Mouse (Mus musculus): Measurements from ENCODE around the gene Sept1. TPM values are rescaled to one million over a fixed set of nuclear protein-coding genes. Genes with fewer than 3 reads are reported as not detected.
A peak's percentile ranks its signal among the peaks of the same experiment; 100 is the strongest.
"Not testable (repeated sequence)": the region's sequence is repeated elsewhere in the genome, so short reads cannot be mapped to it uniquely, and the experiment has no call there.

Sept1 gene
- total RNA-seq, 2 experiments from 2014 or later, result 7.5 to 18.8 TPM

- DNase-seq, result no peak
- intact Hi-C loops (cut with DNase I), result no loop called here
Measured at GRCm38 (mm10) chr7:127255965-127256364, 23.0 kb upstream of the Sept1 start.

- intact Hi-C loops (cut with DNase I), result no loop called here
- no peak for DNase-seq
Measured at GRCm38 (mm10) chr7:127255008-127255407, 22.1 kb upstream of the Sept1 start.

GRCm38 (mm10) chr7:127253821-127254769 is 21.2 kb upstream of the Sept1 start:
- intact Hi-C loops (cut with DNase I), result no loop called here
- DNase-seq, result peak; percentile 96 to 97

GRCm38 (mm10) chr7:127253341-127253740 is 20.4 kb upstream of the Sept1 start:
- no peak for DNase-seq
- intact Hi-C loops (cut with DNase I), result no loop called here

GRCm38 (mm10) chr7:127252414-127252813 is 19.5 kb upstream of the Sept1 start:
- intact Hi-C loops (cut with DNase I), result no loop called here
- DNase-seq, result no peak

GRCm38 (mm10) chr7:127250511-127250910 is 17.6 kb upstream of the Sept1 start:
- intact Hi-C loops (cut with DNase I), result not testable (repeated sequence)

GRCm38 (mm10) chr7:127244658-127245510 is 12.0 kb upstream of the Sept1 start:
- intact Hi-C loops (cut with DNase I), result no loop called here
- no peak for DNase-seq

More at GRCm38 (mm10) chr7:127250511-127250910, 17.6 kb upstream of the Sept1 start:
- DNase-seq, result not testable (repeated sequence)

GRCm38 (mm10) chr7:127243870-127244657 is 11.1 kb upstream of the Sept1 start, which contains the start of gene Zfp771:
Gene Zfp771, plus strand, starts transcription at chr7:127244274.
- DNase-seq, result peak; percentile 96 to 97
- intact Hi-C loops (cut with DNase I), result no loop called here

GRCm38 (mm10) chr7:127243361-127243867 is 10.5 kb upstream of the Sept1 start:
- no peak for DNase-seq
- intact Hi-C loops (cut with DNase I), result no loop called here

GRCm38 (mm10) chr7:127234777-127235176 is 1.8 kb upstream of the Sept1 start:
- no peak for DNase-seq
- intact Hi-C loops (cut with DNase I), result no loop called here

- intact Hi-C loops (cut with DNase I), result no loop called here
- no peak for DNase-seq
Measured at GRCm38 (mm10) chr7:127233765-127234164, 835 bp upstream of the Sept1 start.

- intact Hi-C loops (cut with DNase I), result no loop called here
- no peak for DNase-seq
Measured at GRCm38 (mm10) chr7:127233368-127233749, 429 bp upstream of the Sept1 start.

GRCm38 (mm10) chr7:127231826-127232621 is 906 bp downstream of the Sept1 start:
- no peak for DNase-seq
- intact Hi-C loops (cut with DNase I), result no loop called here

- no peak for DNase-seq
- intact Hi-C loops (cut with DNase I), result no loop called here
Measured at GRCm38 (mm10) chr7:127231376-127231775, 1.6 kb downstream of the Sept1 start.

GRCm38 (mm10) chr7:127228615-127229303 is 4.2 kb downstream of the Sept1 start:
- intact Hi-C loops (cut with DNase I), result loop anchor here (2.0 kb wide), 1 partner anchor 14 kb away; no protein-coding TSS in a partner anchor
- peak; percentile 85 to 89 for DNase-seq

- intact Hi-C loops (cut with DNase I), result no loop called here
- no peak for DNase-seq
Measured at GRCm38 (mm10) chr7:127225147-127225995, 7.6 kb downstream of the Sept1 start.

GRCm38 (mm10) chr7:127224616-127225015 is 8.3 kb downstream of the Sept1 start:
- no peak for DNase-seq
- intact Hi-C loops (cut with DNase I), result no loop called here
